Mouse (Mus musculus) layer of hippocampus, adult 2 months (tissue): ENCODE data around the gene Trpv4. TPM values are rescaled to one million over a fixed set of nuclear protein-coding genes. Genes with fewer than 3 reads are reported as not detected.
A peak's percentile ranks its signal among the peaks of the same experiment; 100 is the strongest.

Experiments
- DNase-seq, 2 experiments: peaks; one replicate each; pipeline ENCODE4 v3.0.0; 2022; ENCODE audit warnings: low spot score in 2 of 2
- H3K27ac ChIP-seq: fragments of 200-600 bp; 2 replicates; pipeline ENCODE4 v1.8.1; 2022
- H3K4me3 ChIP-seq: fragments of 200-600 bp; 2 replicates; pipeline ENCODE4 v1.8.1; 2022; ENCODE audit warnings: mild to moderate bottlenecking
- CTCF ChIP-seq: fragments of 200-600 bp; conservative IDR thresholded peaks from 2 replicates; pipeline ENCODE4 v1.8.1; 2022; ENCODE audit warnings: antibody characterized with exemption, mild to moderate bottlenecking, moderate library complexity
- total RNA-seq, 2 experiments: library from RNA; stranded (reverse); gene quantifications; 2 replicates each; pipeline ENCODE4 v1.2.3; 2021

Trpv4 gene
- total RNA-seq, 2 experiments from 2014 or later = 2.0 to 2.3 TPM

DNA sequence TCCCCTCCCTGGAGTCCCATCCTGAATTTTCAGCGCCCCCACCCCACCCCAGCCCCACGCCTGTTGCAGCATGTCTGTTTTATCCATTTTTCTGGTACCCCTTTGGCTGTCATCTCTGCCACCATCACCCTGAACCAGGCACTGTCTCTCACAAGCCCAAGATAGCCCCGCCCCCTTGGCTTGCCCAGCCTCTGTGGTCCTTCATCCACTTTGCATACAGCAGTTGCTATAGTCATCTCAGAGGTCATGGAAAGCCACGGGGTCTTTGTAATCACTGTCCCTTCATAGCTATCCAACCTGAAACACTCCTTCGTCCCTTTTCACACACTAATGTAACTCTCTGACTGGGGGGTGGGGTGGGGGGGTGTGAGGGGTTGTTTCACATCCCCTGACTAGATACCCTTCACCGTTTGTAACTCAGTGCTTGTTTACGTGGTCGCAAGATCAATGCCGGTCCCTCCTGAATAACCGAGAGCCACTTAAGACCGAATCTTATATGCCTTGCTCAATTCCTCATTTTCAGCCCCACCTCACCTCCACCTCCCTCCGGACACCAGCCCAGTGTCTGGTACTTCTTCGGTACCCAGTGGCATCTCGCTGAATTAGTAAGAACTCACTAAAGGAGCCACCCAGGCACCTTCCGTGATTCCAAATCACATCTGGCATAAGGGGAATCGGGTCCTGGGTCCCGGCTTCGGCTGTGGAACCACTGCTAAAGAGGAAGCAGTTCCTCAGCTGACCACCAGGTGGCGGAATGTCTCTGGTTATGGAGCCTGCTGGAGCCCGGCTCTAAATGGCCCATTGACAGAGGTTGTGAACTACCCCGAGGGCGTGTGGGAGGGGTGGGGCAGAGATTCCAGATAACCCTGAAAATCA, 19.2 kb downstream of the Trpv4 start:
- TF ChIP-seq CTCF = peak; percentile 100
- peak; percentile 60 to 90 for DNase-seq
- Histone ChIP-seq H3K4me3 (no peak overlapping the region; the same call in 1 of the 2 replicates), H3K27ac (no peak overlapping the region)

DNA sequence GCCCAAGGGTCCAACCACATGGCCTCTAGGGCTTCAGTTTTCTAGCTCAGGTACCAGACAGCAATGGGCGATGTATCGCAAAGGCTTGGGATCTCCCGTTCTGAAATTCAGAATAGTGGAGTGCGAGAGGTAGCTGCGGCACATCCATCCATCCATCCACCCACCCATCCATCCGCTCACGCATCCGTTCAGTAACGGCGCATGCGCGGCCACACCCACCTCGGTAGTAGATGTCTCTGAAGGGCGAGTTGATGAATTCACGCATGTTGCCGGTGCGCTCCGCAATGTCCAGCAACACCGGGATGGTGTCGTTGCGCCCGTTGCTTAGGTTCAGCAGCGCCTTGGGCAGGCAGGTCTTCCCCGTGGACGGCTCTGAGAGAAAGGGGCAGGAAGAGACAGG, 22.1 kb downstream of the Trpv4 start:
- no peak overlapping the region for H3K27ac ChIP-seq
- no peak for TF ChIP-seq CTCF
- no peak for DNase-seq
- H3K4me3 ChIP-seq = no peak overlapping the region

DNA sequence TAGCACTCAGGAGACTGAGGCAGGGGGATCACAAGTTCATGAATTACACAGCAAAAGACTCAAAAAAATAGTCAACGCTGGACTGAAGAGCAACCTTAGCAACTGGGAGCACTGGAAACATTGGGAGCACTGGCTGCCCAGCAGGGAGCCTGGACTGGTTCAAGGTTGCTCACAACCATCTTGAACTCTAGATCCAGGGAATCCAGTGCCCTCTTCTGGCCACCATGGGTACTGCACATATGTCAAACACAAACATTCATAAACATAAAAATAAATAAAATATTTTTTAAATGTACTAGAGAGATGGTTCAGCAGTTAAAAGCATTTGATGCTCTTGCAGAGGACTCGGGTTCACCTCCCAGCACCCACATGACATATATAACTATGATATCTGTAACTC, 26.9 kb downstream of the Trpv4 start:
- H3K4me3 ChIP-seq = no peak overlapping the region
- peak; percentile 78 for TF ChIP-seq CTCF
- no peak overlapping the region for H3K27ac ChIP-seq
- DNase-seq = no peak

DNA sequence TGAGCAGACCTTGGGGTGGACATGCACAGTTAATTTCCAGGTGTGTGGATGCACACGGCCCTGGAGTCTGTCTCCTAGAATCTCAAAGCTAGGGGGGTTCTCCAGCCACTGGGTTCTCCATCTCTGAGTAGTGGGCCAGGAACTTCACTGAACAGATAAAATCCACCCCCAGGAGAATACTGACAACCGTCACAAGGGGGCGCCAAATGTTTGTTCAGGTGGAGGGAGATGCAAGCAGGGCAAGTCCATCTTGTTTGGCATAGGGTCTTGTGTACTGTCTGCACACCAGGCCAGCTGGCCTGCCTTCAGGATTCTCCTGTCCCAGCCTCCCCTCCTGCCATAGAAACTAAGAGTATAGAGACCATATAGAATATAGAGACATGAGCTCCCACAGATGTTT, 32.6 kb downstream of the Trpv4 start:
- TF ChIP-seq CTCF = peak; percentile 85
- no peak overlapping the region for H3K27ac ChIP-seq
- H3K4me3 ChIP-seq = no peak overlapping the region
- DNase-seq = peak; percentile 21 to 74

DNA sequence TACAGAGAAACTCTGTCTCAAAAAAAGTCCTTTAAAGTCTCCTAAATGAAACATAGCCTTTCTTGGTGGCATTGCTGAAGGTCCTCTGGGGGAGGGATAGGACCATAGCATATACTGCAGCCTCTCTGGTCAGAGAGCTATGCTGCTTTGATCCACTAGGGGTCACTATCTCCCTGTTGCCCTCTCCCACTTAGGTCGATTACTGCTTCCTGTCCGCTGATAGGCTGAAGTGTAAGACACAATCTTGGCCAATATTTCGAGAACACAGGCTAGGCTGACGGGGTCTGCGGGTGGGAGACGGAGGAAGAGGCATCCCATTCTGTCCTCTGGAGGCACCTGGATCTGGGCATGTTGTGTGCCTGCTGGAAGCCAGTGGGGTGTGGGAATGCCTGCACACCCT, 37.9 kb downstream of the Trpv4 start:
- TF ChIP-seq CTCF = peak; percentile 74
- H3K27ac ChIP-seq = no peak overlapping the region
- H3K4me3 ChIP-seq = no peak overlapping the region
- no peak for DNase-seq

DNA sequence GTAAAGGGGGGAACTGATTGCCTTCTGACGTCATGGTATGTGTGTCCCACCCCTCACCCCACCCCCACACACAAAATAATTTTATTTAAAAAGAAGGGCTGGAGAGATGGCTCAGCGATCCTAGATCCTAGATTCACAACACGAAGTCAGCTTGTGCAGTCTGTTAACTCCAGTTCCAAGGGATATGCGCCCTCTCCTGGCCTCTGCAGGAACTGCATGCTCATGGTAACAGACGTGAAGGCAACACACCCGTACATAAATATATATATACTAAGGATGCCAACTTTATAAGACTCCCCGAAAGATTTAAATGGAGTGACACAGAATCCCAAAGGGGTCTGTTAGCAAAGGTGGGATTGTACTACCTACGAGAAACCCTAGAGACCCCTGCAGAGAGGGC, 39.4 kb downstream of the Trpv4 start:
- H3K4me3 ChIP-seq = no peak overlapping the region
- DNase-seq = peak; percentile 32 to 78
- TF ChIP-seq CTCF = peak; percentile 90
- H3K27ac ChIP-seq = no peak overlapping the region

DNA sequence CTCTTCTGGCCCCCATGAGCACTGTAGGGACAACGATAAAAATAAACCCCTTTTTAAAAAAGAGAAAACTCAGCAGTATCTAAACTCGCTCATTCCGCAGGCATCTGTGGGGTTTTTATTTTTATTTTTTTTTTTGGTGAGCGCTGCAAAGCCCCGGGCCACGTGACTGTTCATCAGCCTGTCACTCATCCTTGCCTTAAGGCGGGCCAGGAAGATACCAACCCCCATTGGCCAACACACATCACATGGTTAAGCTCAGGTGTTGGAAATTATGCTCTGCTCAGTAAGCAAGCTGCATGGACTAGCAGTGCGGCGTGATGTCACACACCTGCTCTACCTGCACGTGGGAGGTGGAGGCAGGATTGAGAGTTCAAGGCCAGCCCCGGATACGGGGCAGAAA, 40.4 kb downstream of the Trpv4 start:
- DNase-seq = no peak
- no peak for TF ChIP-seq CTCF
- Histone ChIP-seq H3K27ac (no peak overlapping the region), H3K4me3 (no peak overlapping the region)

DNA sequence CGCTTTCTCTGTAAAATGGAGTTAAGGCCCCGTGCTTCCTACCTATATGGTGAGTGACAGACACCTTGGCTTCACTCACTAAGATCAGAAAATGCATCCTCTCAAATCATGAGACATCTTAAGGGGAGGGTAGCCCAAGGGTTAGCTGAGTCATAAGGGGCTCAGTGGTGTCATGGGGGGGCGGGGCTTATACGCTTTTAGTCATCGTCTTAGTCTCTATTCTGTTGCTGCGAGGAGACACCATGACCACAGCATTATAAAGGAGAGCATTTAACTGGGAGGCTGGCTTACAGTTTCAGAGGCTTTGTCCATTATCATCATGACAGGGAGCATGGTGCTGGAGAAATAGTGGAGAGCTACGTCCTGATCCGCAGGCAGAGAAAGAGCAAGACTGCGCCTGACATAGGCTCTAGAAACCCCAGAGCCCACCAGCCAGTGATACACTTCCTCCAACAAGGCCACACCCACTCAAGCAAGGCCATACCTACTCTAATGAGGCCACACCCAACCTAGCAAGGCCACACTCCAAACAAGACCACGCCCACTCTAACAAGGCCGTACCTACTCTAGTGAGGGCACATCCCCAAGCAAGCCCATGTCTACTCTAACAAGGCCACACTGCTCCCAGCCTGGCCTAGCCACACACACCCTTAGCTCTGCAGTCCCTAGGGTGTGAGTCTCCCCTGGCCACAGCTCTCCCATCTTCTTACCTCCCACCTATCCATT, 41.7 kb downstream of the Trpv4 start:
- TF ChIP-seq CTCF = no peak
- no peak overlapping the region for H3K27ac ChIP-seq
- no peak overlapping the region for H3K4me3 ChIP-seq
- DNase-seq = no peak

DNA sequence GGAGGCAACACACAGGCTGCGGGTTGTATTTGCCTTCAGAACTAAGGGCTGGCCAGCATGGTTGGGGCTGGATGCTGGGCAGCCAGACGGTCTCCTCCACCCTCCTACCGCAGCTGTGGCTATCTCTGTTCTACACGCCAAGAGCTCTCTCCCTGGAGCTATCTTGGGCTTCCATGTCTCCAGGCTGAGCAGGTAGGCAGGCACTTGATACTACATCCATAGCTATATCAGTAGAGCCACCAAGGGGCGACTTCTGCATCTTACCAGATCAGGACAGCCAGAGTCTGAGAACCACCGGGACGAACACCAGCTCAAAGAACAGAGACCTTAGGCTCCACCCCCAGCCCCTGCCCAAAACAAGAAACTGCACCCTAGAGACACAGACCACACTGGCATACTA, 43.4 kb downstream of the Trpv4 start:
- TF ChIP-seq CTCF = no peak
- DNase-seq = no peak
- Histone ChIP-seq H3K27ac (no peak overlapping the region), H3K4me3 (no peak overlapping the region)

DNA sequence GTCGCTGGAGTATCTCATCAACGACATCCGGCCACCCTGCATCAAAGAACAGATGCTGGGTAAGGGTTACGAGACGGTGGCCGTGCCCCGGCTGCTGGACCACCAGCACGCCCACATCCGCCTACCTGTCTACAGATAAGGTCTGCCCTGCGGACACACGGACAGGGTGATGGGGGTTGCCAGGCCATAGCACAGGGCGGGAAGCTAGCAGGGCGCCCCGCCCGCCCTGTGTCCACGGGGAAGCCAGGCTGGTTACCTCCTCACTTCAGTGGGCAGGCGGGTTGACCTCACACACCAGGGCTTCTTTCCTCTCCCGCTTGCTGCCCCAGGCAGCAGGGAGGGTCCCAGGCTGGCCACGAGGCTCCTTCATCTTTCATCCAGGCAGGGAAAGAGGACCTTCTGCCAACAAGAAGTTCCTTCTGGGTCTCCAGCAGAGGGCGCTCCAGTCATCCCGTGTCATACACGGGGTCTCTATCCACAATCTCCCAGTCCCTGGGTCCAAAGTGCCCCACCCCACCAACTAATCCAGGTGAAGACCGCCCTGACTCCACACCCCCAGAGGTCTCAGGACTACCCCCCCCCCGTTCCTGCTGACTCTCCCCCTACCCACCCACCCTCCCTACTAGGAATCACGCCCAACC, 46.1 kb downstream of the Trpv4 start:
- TF ChIP-seq CTCF = peak; percentile 76
- Histone ChIP-seq H3K4me3 (no peak overlapping the region), H3K27ac (no peak overlapping the region)
- no peak for DNase-seq

DNA sequence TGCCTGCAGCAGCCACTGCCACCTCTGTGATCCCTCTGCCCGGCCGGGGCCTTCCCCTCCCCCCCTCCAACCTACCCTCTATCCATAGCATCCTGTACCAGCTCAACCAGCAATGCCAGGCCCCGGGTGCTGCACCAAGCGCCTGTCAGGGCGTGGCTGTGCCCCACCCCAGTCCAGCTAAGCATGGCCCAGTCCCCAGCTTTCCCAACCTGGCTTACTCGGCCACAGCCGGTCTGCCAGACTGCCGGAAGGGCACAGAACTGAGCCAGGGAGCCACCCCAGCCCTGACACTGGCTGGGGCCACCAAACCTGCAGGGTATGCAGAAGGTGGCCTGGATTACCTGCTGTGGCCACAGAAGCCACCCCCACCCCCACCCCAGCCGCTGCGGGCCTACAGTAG, 47.0 kb downstream of the Trpv4 start:
- TF ChIP-seq CTCF = no peak
- DNase-seq = no peak
- H3K27ac ChIP-seq = no peak overlapping the region
- no peak overlapping the region for H3K4me3 ChIP-seq

DNA sequence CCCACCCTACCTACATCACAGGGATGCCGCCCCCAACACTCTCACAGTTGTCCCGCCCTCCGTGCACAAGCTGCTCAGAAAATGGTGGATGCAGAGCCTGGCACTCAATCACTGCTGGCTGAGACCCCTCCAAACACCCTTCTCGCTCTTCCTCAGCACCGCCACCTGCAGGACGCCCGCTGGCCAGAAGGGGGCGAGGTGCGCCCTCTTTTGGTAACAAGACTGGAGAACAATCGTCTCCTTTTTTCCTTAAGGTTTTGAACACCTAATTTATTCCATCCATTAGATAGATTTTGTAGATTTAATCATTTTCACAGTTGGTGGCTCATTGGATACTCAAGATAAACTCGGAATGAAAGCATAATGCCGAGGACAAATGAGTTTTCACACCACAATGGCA, 49.7 kb downstream of the Trpv4 start:
- DNase-seq = peak; percentile 69 to 85
- 0 out of 2 replicates have a peak overlapping the region, but pooled peaks have one; percentile 19 for H3K27ac ChIP-seq
- peak; percentile 97 for TF ChIP-seq CTCF
- no peak overlapping the region for H3K4me3 ChIP-seq

DNA sequence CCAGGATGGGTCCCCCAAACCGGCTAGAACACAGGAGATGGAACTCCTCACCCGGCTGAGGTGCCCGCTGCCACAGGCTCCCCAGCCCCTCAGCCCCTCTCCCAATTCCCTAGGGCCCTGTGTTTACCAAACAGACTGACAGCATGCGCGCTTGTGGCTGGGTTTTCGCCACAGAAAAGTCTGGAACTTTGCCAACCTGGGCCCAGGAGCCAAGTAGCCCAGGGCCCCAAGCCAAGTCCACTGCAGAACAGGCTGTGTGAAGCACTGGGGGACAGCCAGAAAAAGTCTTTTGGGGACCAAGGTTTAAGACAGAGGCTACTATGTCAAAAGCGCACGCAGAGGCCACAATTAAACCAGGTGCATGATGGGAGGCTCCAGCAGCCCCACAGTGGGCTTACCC, 50.6 kb downstream of the Trpv4 start:
- no peak overlapping the region for H3K4me3 ChIP-seq
- no peak overlapping the region for H3K27ac ChIP-seq
- DNase-seq = peak; percentile 67 to 73
- no peak for TF ChIP-seq CTCF

DNA sequence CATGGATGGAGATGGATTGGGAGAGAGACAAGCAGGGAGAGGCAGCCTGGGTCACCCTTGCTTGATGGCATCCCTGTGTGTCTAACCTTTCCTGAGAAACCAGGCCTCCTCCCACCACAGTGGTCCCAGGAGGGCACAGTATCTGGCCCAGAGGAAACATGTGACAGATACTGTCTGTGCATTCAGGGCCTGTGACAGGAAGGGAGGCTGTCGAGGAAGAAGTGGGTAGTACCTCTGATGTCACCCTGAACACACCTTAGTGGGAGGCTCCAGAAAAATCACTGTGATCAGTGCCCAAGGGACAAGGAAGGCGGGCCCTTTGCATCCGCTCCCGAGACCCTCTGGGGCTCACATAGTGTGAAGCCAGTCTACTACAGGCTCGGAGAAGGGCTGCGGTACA, 52.2 kb downstream of the Trpv4 start:
- Histone ChIP-seq H3K27ac (no peak overlapping the region), H3K4me3 (no peak overlapping the region)
- DNase-seq = no peak
- no peak for TF ChIP-seq CTCF
